Comparison of ENCODE assay signal across 33 mouse cellular contexts in genomic region chr2:65213675-65214074, GRCm38 (mm10).
"Had no signal": no experiment of that assay in that cellular context is flagged by ENCODE, and none has a peak within 500 bp of the region (broad histone marks: within the 10 kb centered on the region; RNA-seq: fewer than 3 reads in every experiment).

No protein-coding gene starts in this region.

- H3K4me1 ChIP-seq: limb, embryonic 10.5 days; limb, embryonic 12.5 days; limb, embryonic 13.5 days; limb, embryonic 15.5 days; liver, embryonic 12.5 days; liver, embryonic 13.5 days; lung, embryonic 15.5 days; megakaryocyte, embryonic 14.5 days; midbrain, embryonic 12.5 days; midbrain, embryonic 13.5 days; midbrain, embryonic 15.5 days; neural tube, embryonic 12.5 days; neural tube, embryonic 13.5 days had no signal

- DNase-seq: left cerebral cortex, postnatal 4 days; liver; liver, embryonic 13.5 days; liver, postnatal 0 days; lung, adult 18-20 months; lung, adult 2 months; lung, embryonic 14.5 days; lung, postnatal 10 days; lung, postnatal 14 days; lung, postnatal 36 days; lung, postnatal 4 days; midbrain, embryonic 14.5 days had no signal

- H3K27me3 ChIP-seq: limb, embryonic 12.5 days; limb, embryonic 13.5 days; limb, embryonic 15.5 days; liver, embryonic 12.5 days; liver, embryonic 13.5 days; liver, embryonic 15.5 days; lung, embryonic 15.5 days; megakaryocyte, embryonic 14.5 days; midbrain, embryonic 12.5 days; midbrain, embryonic 13.5 days; midbrain, embryonic 15.5 days; neural tube, embryonic 12.5 days; neural tube, embryonic 13.5 days had no signal

- ATAC-seq: liver, embryonic 12.5 days; liver, postnatal 0 days; lung, postnatal 0 days; midbrain, embryonic 13.5 days; midbrain, embryonic 15.5 days; midbrain, embryonic 16.5 days had no signal

- H3K4me3 ChIP-seq: limb, embryonic 10.5 days; limb, embryonic 12.5 days; limb, embryonic 13.5 days; limb, embryonic 15.5 days; liver, embryonic 12.5 days; liver, embryonic 13.5 days; liver, embryonic 15.5 days; lung, embryonic 15.5 days; megakaryocyte, embryonic 14.5 days; midbrain, embryonic 10.5 days; midbrain, embryonic 12.5 days; midbrain, embryonic 13.5 days; midbrain, embryonic 15.5 days; myocyte; neural tube, embryonic 12.5 days; neural tube, embryonic 13.5 days had no signal

- H3K9me3 ChIP-seq: limb, embryonic 10.5 days; limb, embryonic 12.5 days; limb, embryonic 13.5 days; limb, embryonic 15.5 days; liver, embryonic 12.5 days; liver, embryonic 13.5 days; liver, embryonic 15.5 days; lung, embryonic 15.5 days; megakaryocyte, embryonic 14.5 days; midbrain, embryonic 10.5 days; midbrain, embryonic 12.5 days; midbrain, embryonic 13.5 days; midbrain, embryonic 15.5 days; neural tube, embryonic 12.5 days; neural tube, embryonic 13.5 days had no signal

- H3K36me3 ChIP-seq: limb, embryonic 10.5 days; limb, embryonic 12.5 days; limb, embryonic 13.5 days; limb, embryonic 15.5 days; liver, embryonic 12.5 days; liver, embryonic 13.5 days; liver, embryonic 15.5 days; lung, embryonic 15.5 days; midbrain, embryonic 10.5 days; midbrain, embryonic 12.5 days; midbrain, embryonic 13.5 days; midbrain, embryonic 15.5 days; neural tube, embryonic 12.5 days; neural tube, embryonic 13.5 days had no signal

- H3K27ac ChIP-seq: limb, embryonic 10.5 days; limb, embryonic 12.5 days; limb, embryonic 13.5 days; limb, embryonic 15.5 days; liver, embryonic 12.5 days; liver, embryonic 13.5 days; liver, embryonic 14.5 days; liver, embryonic 15.5 days; lung, embryonic 15.5 days; macrophage; midbrain, embryonic 10.5 days; midbrain, embryonic 12.5 days; midbrain, embryonic 13.5 days; midbrain, embryonic 15.5 days; neural tube, embryonic 12.5 days; neural tube, embryonic 13.5 days had no signal

- H3K4me2 ChIP-seq: limb, embryonic 12.5 days; limb, embryonic 13.5 days; limb, embryonic 15.5 days; liver, embryonic 11.5 days; liver, embryonic 12.5 days; liver, embryonic 13.5 days; liver, embryonic 15.5 days; lung, embryonic 14.5 days; lung, embryonic 15.5 days; midbrain, embryonic 11.5 days; midbrain, embryonic 12.5 days; midbrain, embryonic 13.5 days; midbrain, embryonic 15.5 days; neural tube, embryonic 12.5 days; neural tube, embryonic 13.5 days had no signal

- H3K9ac ChIP-seq: limb, embryonic 12.5 days; limb, embryonic 13.5 days; limb, embryonic 15.5 days; liver, embryonic 12.5 days; liver, embryonic 13.5 days; liver, embryonic 14.5 days; liver, embryonic 15.5 days; liver, postnatal 0 days; lung, embryonic 14.5 days; lung, embryonic 15.5 days; midbrain, embryonic 12.5 days; midbrain, embryonic 13.5 days; midbrain, embryonic 15.5 days; neural tube, embryonic 12.5 days; neural tube, embryonic 13.5 days had no signal
